Mouse (Mus musculus) neural tube, embryonic 11.5 days (tissue): ENCODE measurements at regions not wholly inside any gene's neighbourhood (a gene's known extent, or its start where the extent isn't known, plus 50 kb on each side); places are given as distances from the start of the nearest gene placed in this dataset.

Experiments used
- ATAC-seq: fragments of 200-750 bp; cut with Nextera tagmentation; 2 replicates; pipeline ENCODE4 v1.8.0; 2017; ENCODE audit warnings: moderate number of reproducible peaks, mild to moderate bottlenecking, moderate TSS enrichment, moderate library complexity; ENCODE audit not compliant: insufficient read depth, low FRiP score, low TSS enrichment
- DNase-seq: peaks from one replicate; pipeline ENCODE4 v3.0.0-alpha.2; 2015; ENCODE audit warnings: low spot score
- H3K27ac ChIP-seq: fragments of 300-500 bp; sonication (generic); 2 replicates; pipeline ENCODE4 v1.5.1; 2014; ENCODE audit warnings: low read depth, mild to moderate bottlenecking, low read length
- H3K27me3 ChIP-seq: fragments of 300-500 bp; sonication (generic); 2 replicates; pipeline ENCODE4 v1.6.1; 2014; ENCODE audit warnings: mild to moderate bottlenecking, low read length, mixed read lengths; ENCODE audit not compliant: control insufficient read depth, insufficient read depth
- H3K36me3 ChIP-seq: fragments of 300-500 bp; sonication (generic); 2 replicates; pipeline ENCODE4 v1.6.1; 2014; ENCODE audit warnings: mild to moderate bottlenecking, low read length, moderate library complexity, mixed read lengths; ENCODE audit not compliant: control insufficient read depth, insufficient read depth
- H3K4me1 ChIP-seq: fragments of 300-500 bp; sonication (generic); 2 replicates; pipeline ENCODE4 v1.6.1; 2014; ENCODE audit warnings: low read length, mixed read lengths; ENCODE audit not compliant: control insufficient read depth, insufficient read depth
- H3K4me2 ChIP-seq: fragments of 300-500 bp; sonication (generic); 2 replicates; pipeline ENCODE4 v1.6.1; 2014; ENCODE audit warnings: low read depth, mild to moderate bottlenecking, moderate library complexity
- H3K4me3 ChIP-seq: fragments of 300-500 bp; sonication (generic); 2 replicates; pipeline ENCODE4 v1.5.1; 2014; ENCODE audit warnings: low read depth, low read length
- H3K9ac ChIP-seq: fragments of 300-500 bp; sonication (generic); 2 replicates; pipeline ENCODE4 v1.6.1; 2014; ENCODE audit warnings: mild to moderate bottlenecking, low read length
- H3K9me3 ChIP-seq: fragments of 300-500 bp; sonication (generic); 2 replicates; pipeline ENCODE4 v1.6.1; 2016; ENCODE audit warnings: low read length; ENCODE audit not compliant: control insufficient read depth
- WGBS: fragments of 180-500 bp; shearing (Covaris S2); extraction: QIAGEN DNeasy Blood & Tissue Kit; methylation state at CpG from one replicate; pipeline ENCODE4 v1.1.7; 2014; 5-methylcytosine and 5-hydroxymethylcytosine counted together

- H3K9me3 ChIP-seq: no peaks in the 10 kb centered on the region
- no peak overlapping the region for H3K4me3 ChIP-seq
- no peaks in the 10 kb centered on the region for H3K36me3 ChIP-seq
- no peak overlapping the region for H3K9ac ChIP-seq
- 86% methylated on average over 4 of the region's 4 CpGs for WGBS
- ATAC-seq (no peak), DNase-seq (no peak)
- no peaks in the 10 kb centered on the region for H3K27me3 ChIP-seq
- H3K4me1 ChIP-seq: no peaks in the 10 kb centered on the region
- H3K27ac ChIP-seq: no peak overlapping the region
- no peak overlapping the region for H3K4me2 ChIP-seq
Observed at GRCm38 (mm10) chr3:124026188-124026587, 294.5 kb upstream of the Tram1l1 start.

GRCm38 (mm10) chr3:124067061-124067460 is 253.6 kb upstream of the Tram1l1 start:
- H3K27ac ChIP-seq: no peak overlapping the region
- ATAC-seq (no peak), DNase-seq (no peak)
- H3K27me3 ChIP-seq: no peaks in the 10 kb centered on the region
- 82% methylated on average over 3 of the region's 3 CpGs for WGBS
- no peak overlapping the region for H3K4me3 ChIP-seq
- no peak overlapping the region for H3K9ac ChIP-seq
- no peaks in the 10 kb centered on the region for H3K4me1 ChIP-seq
- no peaks in the 10 kb centered on the region for H3K36me3 ChIP-seq
- H3K4me2 ChIP-seq: no peak overlapping the region
- no peaks in the 10 kb centered on the region for H3K9me3 ChIP-seq

- Histone ChIP-seq H3K9ac (no peak overlapping the region), H3K9me3 (no peaks in the 10 kb centered on the region), H3K4me2 (no peak overlapping the region), H3K36me3 (no peaks in the 10 kb centered on the region), H3K4me3 (no peak overlapping the region), H3K4me1 (no peaks in the 10 kb centered on the region), H3K27me3 (no peaks in the 10 kb centered on the region), H3K27ac (no peak overlapping the region)
- WGBS: 88% methylated on average over 2 of the region's 2 CpGs
- no peak for ATAC-seq
- DNase-seq: no peak
Observed at GRCm38 (mm10) chr3:124067538-124067937, 253.1 kb upstream of the Tram1l1 start.

GRCm38 (mm10) chr3:124067971-124068370 is 252.7 kb upstream of the Tram1l1 start:
- no peak for ATAC-seq

GRCm38 (mm10) chr3:124069182-124069581 is 251.5 kb upstream of the Tram1l1 start:
- H3K4me2 ChIP-seq: no peak overlapping the region
- WGBS: 86% methylated on average over 1 of the region's 1 CpGs
- H3K4me1 ChIP-seq: no peaks in the 10 kb centered on the region
- no peaks in the 10 kb centered on the region for H3K36me3 ChIP-seq
- H3K27me3 ChIP-seq: no peaks in the 10 kb centered on the region
- DNase-seq (no peak), ATAC-seq (no peak)
- H3K27ac ChIP-seq: no peak overlapping the region
- no peak overlapping the region for H3K4me3 ChIP-seq
- H3K9ac ChIP-seq: no peak overlapping the region
- no peaks in the 10 kb centered on the region for H3K9me3 ChIP-seq

More at GRCm38 (mm10) chr3:124067971-124068370, 252.7 kb upstream of the Tram1l1 start:
- H3K36me3 ChIP-seq: no peaks in the 10 kb centered on the region
- H3K9me3 ChIP-seq: no peaks in the 10 kb centered on the region
- 89% methylated on average over 1 of the region's 1 CpGs for WGBS
- H3K9ac ChIP-seq: no peak overlapping the region
- no peak for DNase-seq
- H3K27me3 ChIP-seq: no peaks in the 10 kb centered on the region
- no peak overlapping the region for H3K27ac ChIP-seq
- H3K4me1 ChIP-seq: no peaks in the 10 kb centered on the region
- no peak overlapping the region for H3K4me3 ChIP-seq
- H3K4me2 ChIP-seq: no peak overlapping the region

- H3K27me3 ChIP-seq: no peaks in the 10 kb centered on the region
- no peak overlapping the region for H3K27ac ChIP-seq
- no peaks in the 10 kb centered on the region for H3K36me3 ChIP-seq
- no peak for DNase-seq
- no peak overlapping the region for H3K4me3 ChIP-seq
- no peak overlapping the region for H3K4me2 ChIP-seq
- no peak overlapping the region for H3K9ac ChIP-seq
- no peak for ATAC-seq
- no peaks in the 10 kb centered on the region for H3K4me1 ChIP-seq
- 85% methylated on average over 6 of the region's 6 CpGs for WGBS
- H3K9me3 ChIP-seq: no peaks in the 10 kb centered on the region
Observed at GRCm38 (mm10) chr3:124075974-124076606, 244.6 kb upstream of the Tram1l1 start.

GRCm38 (mm10) chr3:124092404-124093121 is 228.1 kb upstream of the Tram1l1 start:
- Histone ChIP-seq H3K36me3 (no peaks in the 10 kb centered on the region), H3K27ac (no peak overlapping the region)
- ATAC-seq: no peak

GRCm38 (mm10) chr3:124113995-124114394 is 206.7 kb upstream of the Tram1l1 start:
- Histone ChIP-seq H3K27me3 (no peaks in the 10 kb centered on the region), H3K9ac (no peak overlapping the region), H3K27ac (no peak overlapping the region), H3K36me3 (no peaks in the 10 kb centered on the region), H3K4me1 (no peaks in the 10 kb centered on the region), H3K9me3 (no peaks in the 10 kb centered on the region), H3K4me3 (no peak overlapping the region), H3K4me2 (no peak overlapping the region)
- 85% methylated on average over 1 of the region's 1 CpGs for WGBS
- DNase-seq (no peak), ATAC-seq (peak; percentile 41; the same call in 1 of the 2 replicates)

More at GRCm38 (mm10) chr3:124092404-124093121, 228.1 kb upstream of the Tram1l1 start:
- H3K4me1 ChIP-seq: no peaks in the 10 kb centered on the region
- H3K9me3 ChIP-seq: no peaks in the 10 kb centered on the region
- no peak overlapping the region for H3K4me3 ChIP-seq
- 78% methylated on average over 9 of the region's 9 CpGs for WGBS
- DNase-seq: no peak
- no peaks in the 10 kb centered on the region for H3K27me3 ChIP-seq
- no peak overlapping the region for H3K9ac ChIP-seq
- H3K4me2 ChIP-seq: no peak overlapping the region

- no peak overlapping the region for H3K9ac ChIP-seq
- ATAC-seq (no peak), DNase-seq (no peak)
- no peaks in the 10 kb centered on the region for H3K9me3 ChIP-seq
- no peak overlapping the region for H3K4me3 ChIP-seq
- 64% methylated on average over 2 of the region's 2 CpGs for WGBS
- H3K36me3 ChIP-seq: no peaks in the 10 kb centered on the region
- no peak overlapping the region for H3K4me2 ChIP-seq
- H3K27ac ChIP-seq: no peak overlapping the region
- no peaks in the 10 kb centered on the region for H3K27me3 ChIP-seq
- H3K4me1 ChIP-seq: no peaks in the 10 kb centered on the region
Observed at GRCm38 (mm10) chr3:124156255-124156654, 164.4 kb upstream of the Tram1l1 start.
